Mouse (Mus musculus): ENCODE measurements around the gene Cnnm2. TPM values are rescaled to one million over a fixed set of nuclear protein-coding genes. Genes with fewer than 3 reads are reported as not detected.
"Not testable (repeated sequence)": the region's sequence is repeated elsewhere in the genome, so short reads cannot be mapped to it uniquely, and the experiment has no call there.

Cnnm2 gene
- polyA plus RNA-seq, 1 experiment from 2014 or later: 3.8 TPM

- H3K36me3 ChIP-seq (ENCODE audit: insufficient read depth): no peaks in the 10 kb centered on the region
- no peaks in the 10 kb centered on the region for H3K27me3 ChIP-seq (ENCODE audit: insufficient read depth, low read length)
- no peak for TF ChIP-seq CTCF (IDR thresholded peaks at IDR 0.05; ENCODE audit: low read depth)
- DNase-seq: no peak
- ATAC-seq (ENCODE audit: insufficient read depth): no peak
- no peak overlapping the region for H3K4me3 ChIP-seq (ENCODE audit: low read depth, low read length)
- H3K9ac ChIP-seq: no peak overlapping the region
- H3K27ac ChIP-seq (ENCODE audit: low read depth): no peak overlapping the region
- H3K4me2 ChIP-seq: no peak overlapping the region
- H3K4me1 ChIP-seq (ENCODE audit: insufficient read depth): no peaks in the 10 kb centered on the region
- WGBS: 35% methylated on average over 11 of the region's 11 CpGs
- no peaks in the 10 kb centered on the region for H3K9me3 ChIP-seq (ENCODE audit: low read depth, low read length)
Measured at GRCm38 (mm10) chr19:46727945-46728540, 33.4 kb upstream of the Cnnm2 start.

GRCm38 (mm10) chr19:46728909-46729308 is 32.5 kb upstream of the Cnnm2 start:
- Histone ChIP-seq H3K36me3 (ENCODE audit: insufficient read depth) (no peaks in the 10 kb centered on the region), H3K4me1 (ENCODE audit: insufficient read depth) (no peaks in the 10 kb centered on the region), H3K27me3 (ENCODE audit: insufficient read depth, low read length) (no peaks in the 10 kb centered on the region), H3K9me3 (ENCODE audit: low read depth, low read length) (no peaks in the 10 kb centered on the region), H3K27ac (ENCODE audit: low read depth) (no peak overlapping the region), H3K9ac (no peak overlapping the region), H3K4me2 (no peak overlapping the region), H3K4me3 (ENCODE audit: low read depth, low read length) (no peak overlapping the region)
- DNase-seq (no peak), ATAC-seq (ENCODE audit: insufficient read depth) (no peak)
- 75% methylated on average over 3 of the region's 3 CpGs for WGBS
- TF ChIP-seq CTCF (IDR thresholded peaks at IDR 0.05; ENCODE audit: low read depth): no peak

GRCm38 (mm10) chr19:46731351-46731750 is 30.0 kb upstream of the Cnnm2 start:
- Histone ChIP-seq H3K27me3 (ENCODE audit: insufficient read depth, low read length) (no peaks in the 10 kb centered on the region), H3K4me2 (no peak overlapping the region), H3K4me3 (ENCODE audit: low read depth, low read length) (no peak overlapping the region), H3K4me1 (ENCODE audit: insufficient read depth) (no peaks in the 10 kb centered on the region), H3K9me3 (ENCODE audit: low read depth, low read length) (no peaks in the 10 kb centered on the region), H3K36me3 (ENCODE audit: insufficient read depth) (no peaks in the 10 kb centered on the region), H3K9ac (no peak overlapping the region), H3K27ac (ENCODE audit: low read depth) (no peak overlapping the region)
- ATAC-seq (ENCODE audit: insufficient read depth) (no peak), DNase-seq (no peak)
- 77% methylated on average over 10 of the region's 10 CpGs for WGBS
- no peak for TF ChIP-seq CTCF (IDR thresholded peaks at IDR 0.05; ENCODE audit: low read depth)

GRCm38 (mm10) chr19:46732673-46733072 is 28.7 kb upstream of the Cnnm2 start:
- not testable (repeated sequence) for H3K4me2 ChIP-seq; H3K9ac ChIP-seq; ATAC-seq (ENCODE audit: insufficient read depth); DNase-seq; H3K4me3 ChIP-seq (ENCODE audit: low read depth, low read length); H3K27me3 ChIP-seq (ENCODE audit: insufficient read depth, low read length); H3K4me1 ChIP-seq (ENCODE audit: insufficient read depth); H3K27ac ChIP-seq (ENCODE audit: low read depth); H3K9me3 ChIP-seq (ENCODE audit: low read depth, low read length); H3K36me3 ChIP-seq (ENCODE audit: insufficient read depth)
- WGBS: 92% methylated on average over 5 of the region's 5 CpGs

- Histone ChIP-seq H3K36me3 (ENCODE audit: insufficient read depth) (no peaks in the 10 kb centered on the region), H3K4me1 (ENCODE audit: insufficient read depth) (no peaks in the 10 kb centered on the region), H3K9ac (no peak overlapping the region), H3K4me3 (ENCODE audit: low read depth, low read length) (no peak overlapping the region), H3K27me3 (ENCODE audit: insufficient read depth, low read length) (no peaks in the 10 kb centered on the region), H3K9me3 (ENCODE audit: low read depth, low read length) (no peaks in the 10 kb centered on the region), H3K4me2 (no peak overlapping the region), H3K27ac (ENCODE audit: low read depth) (no peak overlapping the region)
- 76% methylated on average over 7 of the region's 7 CpGs for WGBS
- no peak for TF ChIP-seq CTCF (IDR thresholded peaks at IDR 0.05; ENCODE audit: low read depth)
- DNase-seq (no peak), ATAC-seq (ENCODE audit: insufficient read depth) (no peak)
Measured at GRCm38 (mm10) chr19:46733626-46734025, 27.8 kb upstream of the Cnnm2 start.

- TF ChIP-seq CTCF (IDR thresholded peaks at IDR 0.05; ENCODE audit: low read depth): no peak
- Histone ChIP-seq H3K9me3 (ENCODE audit: low read depth, low read length) (no peaks in the 10 kb centered on the region), H3K4me2 (no peak overlapping the region), H3K4me3 (ENCODE audit: low read depth, low read length) (no peak overlapping the region), H3K36me3 (ENCODE audit: insufficient read depth) (no peaks in the 10 kb centered on the region), H3K4me1 (ENCODE audit: insufficient read depth) (no peaks in the 10 kb centered on the region), H3K9ac (no peak overlapping the region), H3K27ac (ENCODE audit: low read depth) (no peak overlapping the region), H3K27me3 (ENCODE audit: insufficient read depth, low read length) (no peaks in the 10 kb centered on the region)
- 31% methylated on average over 5 of the region's 5 CpGs for WGBS
- ATAC-seq (ENCODE audit: insufficient read depth): peak; percentile 56; the same call in 1 of the 2 replicates
- DNase-seq: peak; percentile 55
Measured at GRCm38 (mm10) chr19:46735241-46735640, 26.2 kb upstream of the Cnnm2 start.

- Histone ChIP-seq H3K4me3 (ENCODE audit: low read depth, low read length) (no peak overlapping the region), H3K9ac (no peak overlapping the region), H3K27ac (ENCODE audit: low read depth) (no peak overlapping the region), H3K9me3 (ENCODE audit: low read depth, low read length) (no peaks in the 10 kb centered on the region), H3K4me1 (ENCODE audit: insufficient read depth) (no peaks in the 10 kb centered on the region), H3K27me3 (ENCODE audit: insufficient read depth, low read length) (no peaks in the 10 kb centered on the region), H3K4me2 (no peak overlapping the region), H3K36me3 (ENCODE audit: insufficient read depth) (no peaks in the 10 kb centered on the region)
- ATAC-seq (ENCODE audit: insufficient read depth) (no peak), DNase-seq (no peak)
- TF ChIP-seq CTCF (IDR thresholded peaks at IDR 0.05; ENCODE audit: low read depth): no peak
- 32% methylated on average over 7 of the region's 7 CpGs for WGBS
Measured at GRCm38 (mm10) chr19:46737106-46737505, 24.3 kb upstream of the Cnnm2 start.
